Mouse (Mus musculus): ENCODE results near the gene Hectd4.

Hectd4 gene

DNA sequence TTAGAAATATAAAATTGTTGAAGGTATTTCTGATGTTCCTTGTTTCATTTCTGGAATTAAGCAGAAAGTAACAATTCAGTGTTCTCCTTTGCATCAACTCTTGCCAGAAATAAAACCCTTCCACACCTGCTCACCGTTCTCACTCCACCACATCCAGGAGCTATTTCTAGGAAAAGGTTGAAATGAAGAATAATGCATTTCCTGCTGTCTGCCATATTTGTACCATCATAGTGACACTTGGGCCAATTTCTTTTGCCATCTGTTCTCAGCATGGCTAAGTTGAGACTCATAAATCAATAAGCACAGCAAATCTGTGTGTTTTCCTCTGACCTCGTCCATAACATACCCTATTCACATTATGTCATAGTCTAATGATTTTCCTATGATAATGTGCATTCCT lies 18.2 kb downstream of the Hectd4 start:
- DNase-seq: no peak

- no peak for DNase-seq
These were observed 19.8 kb downstream of the Hectd4 start for GRCm38 (mm10) chr5:121239846-121240245.

- no peak for DNase-seq
These were observed 21.2 kb downstream of the Hectd4 start for GRCm38 (mm10) chr5:121241182-121241581.

DNA sequence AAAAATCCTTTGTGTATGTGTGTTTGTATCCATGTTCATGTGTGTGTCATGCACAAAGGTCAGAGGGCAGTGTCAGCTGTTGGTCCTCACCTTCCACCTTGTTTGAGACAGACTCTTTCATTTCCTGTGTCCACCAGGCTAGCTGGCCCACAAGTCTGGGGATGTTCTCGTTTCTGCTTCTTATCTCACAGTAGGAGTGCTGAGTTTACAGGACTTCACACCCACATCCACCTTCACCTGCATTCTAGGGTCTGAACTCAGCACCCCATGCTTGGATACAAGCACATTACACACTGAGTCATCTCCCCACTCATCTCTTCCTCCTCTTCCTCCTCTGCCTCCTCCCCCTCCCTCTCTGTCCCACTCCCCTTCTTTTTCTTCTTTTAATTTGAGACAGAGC lies 22.2 kb downstream of the Hectd4 start:
- no peak for DNase-seq

DNA sequence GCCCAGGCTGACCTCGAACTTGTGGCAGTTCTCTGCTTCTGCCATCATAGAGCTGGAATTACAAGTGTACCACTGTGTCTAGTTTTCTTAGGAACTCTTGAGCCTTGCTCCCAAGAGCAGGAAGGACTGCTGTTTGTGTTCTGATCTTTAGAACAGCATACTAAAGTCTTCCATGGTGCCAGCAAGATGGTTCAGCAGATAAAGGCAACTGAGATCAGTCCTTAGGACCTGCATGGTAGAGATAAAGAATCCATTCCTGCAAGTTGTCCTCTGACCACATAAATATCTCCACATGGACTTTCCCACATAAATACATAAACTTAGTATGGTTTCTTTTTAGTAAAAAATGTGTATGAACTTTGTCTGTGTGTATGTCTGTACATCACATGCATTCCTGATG lies 22.7 kb downstream of the Hectd4 start:
- no peak for DNase-seq

DNA sequence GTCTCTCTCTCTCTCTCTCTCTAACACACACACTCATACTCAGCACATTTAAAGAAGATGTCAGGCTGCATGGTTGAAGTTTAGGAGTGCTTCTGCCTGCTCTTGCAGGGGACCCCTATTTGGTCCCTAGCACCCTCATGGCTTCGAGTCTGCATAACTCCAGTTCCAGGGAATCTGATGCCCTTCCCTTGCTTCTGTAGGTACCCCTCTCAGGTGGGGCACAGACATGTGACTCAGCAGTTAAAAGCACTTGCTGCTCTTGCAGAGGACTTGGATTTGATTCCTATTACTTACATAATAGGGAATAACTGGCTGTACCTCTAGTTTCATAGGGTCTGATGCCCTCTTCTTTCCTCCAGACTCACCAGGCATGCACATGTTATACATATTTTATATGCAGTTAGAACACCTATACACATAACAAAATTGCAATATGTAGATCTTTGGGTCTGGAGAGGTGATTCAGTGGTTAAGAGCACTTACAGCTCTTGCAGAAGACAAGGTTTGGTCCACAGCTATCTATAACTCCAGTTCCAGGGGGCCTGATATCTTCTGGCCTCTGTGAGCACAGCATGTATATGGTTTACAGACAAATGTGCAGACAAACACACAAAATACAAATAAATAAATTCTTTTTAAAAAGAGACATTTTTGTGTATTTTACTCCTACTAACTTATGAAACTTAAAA lies 23.8 kb downstream of the Hectd4 start:
- DNase-seq: no peak

- DNase-seq: no peak
These were observed 24.3 kb downstream of the Hectd4 start for GRCm38 (mm10) chr5:121244365-121244731.

DNA sequence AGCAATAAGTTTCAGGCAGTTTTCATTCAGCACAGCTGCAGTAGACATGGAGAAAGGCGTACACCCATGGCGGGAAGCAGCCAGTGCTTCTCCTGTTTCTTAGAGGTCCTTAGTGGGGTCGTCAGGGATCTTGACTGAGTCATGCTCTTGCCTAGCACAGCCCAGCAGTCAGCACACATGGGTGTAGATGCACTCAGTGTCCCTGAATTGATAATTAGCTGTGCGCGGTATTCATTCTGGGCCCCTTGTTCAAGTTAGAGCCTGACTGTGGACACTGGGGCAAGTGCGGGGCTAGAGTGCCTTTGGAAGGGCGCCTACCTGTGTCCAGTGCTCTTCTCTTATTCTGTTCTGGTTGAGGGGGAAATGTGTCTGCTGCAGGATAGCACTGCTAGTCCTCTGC lies 25.2 kb downstream of the Hectd4 start:
- no peak for DNase-seq

DNA sequence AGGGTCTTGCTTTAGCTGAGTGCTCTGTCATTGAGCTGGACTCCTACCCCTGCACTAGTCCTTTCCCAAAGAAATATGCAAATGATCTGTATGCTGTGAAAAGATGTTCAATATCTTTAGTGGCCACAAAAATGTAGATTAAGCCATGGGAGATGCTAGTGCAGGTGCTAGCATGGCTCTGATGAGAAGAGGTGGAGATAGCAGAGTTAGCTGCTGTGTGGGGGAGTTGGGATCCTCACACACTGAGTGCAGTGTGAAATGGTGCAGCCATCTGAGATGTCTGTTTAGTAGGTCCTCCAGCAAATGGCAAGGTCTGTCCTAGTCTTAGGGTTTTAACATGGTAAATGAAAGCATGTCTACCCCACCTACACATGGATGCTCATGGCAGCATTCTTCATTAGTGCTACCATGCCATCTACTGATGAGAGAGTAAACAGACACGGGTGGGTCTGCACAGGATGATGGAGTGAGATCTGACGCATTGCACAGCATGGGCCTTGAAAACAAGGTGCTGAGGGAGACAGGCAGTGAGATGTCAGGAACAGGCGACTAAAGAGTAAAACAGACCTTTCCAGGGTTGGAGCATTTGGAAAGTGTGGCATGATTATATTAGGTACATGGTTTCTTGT lies 28.9 kb downstream of the Hectd4 start:
- DNase-seq: no peak

DNA sequence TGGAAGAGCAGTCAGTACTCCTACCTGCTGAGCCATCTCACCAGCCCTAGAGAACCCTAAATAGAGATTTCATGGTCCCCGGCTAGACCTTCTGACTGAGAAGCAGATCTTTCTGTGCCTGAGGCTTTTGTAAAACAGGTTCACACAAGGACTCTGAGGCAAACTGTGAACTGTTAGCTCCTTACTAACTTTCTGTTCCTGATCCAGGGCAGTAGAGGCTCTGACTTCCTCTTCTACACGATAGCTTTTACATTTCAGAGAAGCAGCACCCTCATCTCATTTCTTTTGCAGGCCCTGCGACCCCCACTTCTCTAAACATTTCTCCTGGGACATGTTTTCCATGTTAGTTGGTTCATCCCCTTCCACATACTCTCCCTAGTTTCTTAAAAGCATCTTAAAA lies 29.7 kb downstream of the Hectd4 start:
- DNase-seq: no peak

- DNase-seq: no peak
These were observed 31.8 kb downstream of the Hectd4 start for GRCm38 (mm10) chr5:121251813-121252212.

GRCm38 (mm10) chr5:121253816-121254497 lies 33.9 kb downstream of the Hectd4 start:
- DNase-seq: no peak

DNA sequence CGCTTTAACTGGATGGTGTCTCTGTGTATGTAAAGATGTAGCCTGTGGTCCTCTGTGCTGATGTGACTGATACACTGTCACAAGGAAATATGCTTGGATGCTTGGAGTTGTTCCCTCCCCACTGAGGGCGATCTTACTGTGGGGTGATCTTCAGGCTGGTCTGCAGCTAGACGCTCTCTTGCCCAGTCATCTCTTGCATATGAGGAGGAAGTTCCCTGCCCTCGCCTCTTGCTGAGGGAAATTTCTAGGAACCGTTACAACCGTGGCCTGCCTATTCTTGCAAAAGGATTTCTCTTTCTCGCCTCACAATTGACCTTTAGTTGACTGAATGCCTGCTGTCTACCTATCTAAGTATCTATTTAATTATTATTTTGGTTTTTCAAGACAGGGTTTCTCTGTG lies 35.0 kb downstream of the Hectd4 start:
- DNase-seq: no peak

DNA sequence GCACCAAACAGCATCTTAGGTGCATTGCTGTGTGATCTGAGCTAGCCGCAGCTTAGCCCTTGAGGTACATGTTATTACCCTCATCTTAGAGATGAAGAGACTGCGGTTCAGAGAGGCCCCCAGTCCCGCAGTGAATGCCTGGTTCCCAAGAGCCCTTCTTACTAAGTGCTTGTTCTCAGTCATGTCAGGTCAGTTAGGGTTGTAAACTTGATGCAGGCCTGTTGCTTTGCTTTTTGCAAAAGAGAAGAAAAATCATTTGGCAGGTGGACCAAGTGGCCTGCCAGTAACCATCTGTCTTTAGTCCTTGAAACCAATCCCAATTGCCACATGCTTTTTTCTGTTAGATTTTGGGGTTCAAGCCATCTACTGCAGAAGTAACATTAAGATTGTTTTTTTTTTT lies 41.8 kb downstream of the Hectd4 start:
- DNase-seq: no peak

GRCm38 (mm10) chr5:121262415-121262814 lies 42.4 kb downstream of the Hectd4 start:
- no peak for DNase-seq

- DNase-seq: no peak
These were observed 44.6 kb downstream of the Hectd4 start for GRCm38 (mm10) chr5:121264593-121264992.

GRCm38 (mm10) chr5:121266741-121267382 lies 46.8 kb downstream of the Hectd4 start:
- peak in 1 of 2 experiments; percentile 39 for DNase-seq

GRCm38 (mm10) chr5:121271046-121271445 lies 51.0 kb downstream of the Hectd4 start:
- DNase-seq: no peak

DNA sequence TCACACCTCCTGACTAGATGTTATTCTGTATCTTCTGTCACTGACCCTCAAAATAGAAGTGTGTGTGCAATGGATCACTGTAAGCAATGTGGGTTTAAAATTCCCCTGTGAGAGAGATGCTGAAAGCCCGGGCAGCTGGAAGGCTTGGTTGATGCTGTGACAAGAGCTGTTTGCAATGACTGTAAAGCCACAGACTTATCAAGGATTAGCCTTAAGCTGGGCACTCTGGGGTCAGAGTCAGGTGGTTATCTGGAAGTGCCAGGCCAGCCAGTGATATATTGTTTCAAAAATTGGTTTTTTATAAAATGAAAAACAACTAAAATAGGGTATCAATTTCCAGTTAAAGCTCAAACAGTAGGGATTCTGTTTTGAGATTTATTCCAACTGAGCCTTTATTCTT lies 56.8 kb downstream of the Hectd4 start:
- no peak for DNase-seq

DNA sequence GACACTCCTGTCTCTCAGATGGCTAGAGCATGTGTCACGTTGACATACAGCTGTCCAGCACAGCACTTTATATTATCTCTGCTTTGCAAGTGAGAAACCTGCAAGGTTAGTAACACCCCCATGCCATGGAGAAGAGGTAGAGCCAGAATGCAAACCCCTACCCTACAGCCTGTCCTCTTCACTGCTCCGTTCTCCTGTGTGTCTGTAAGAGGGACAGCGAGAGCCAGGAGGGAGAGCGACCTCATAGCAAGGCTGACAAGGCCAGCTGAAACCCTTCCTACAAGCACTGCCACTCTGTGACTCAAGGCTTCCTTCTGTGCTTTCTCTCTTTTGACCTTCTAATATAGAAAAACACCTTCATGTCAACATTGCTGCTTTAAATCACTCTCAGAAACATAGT lies 60.4 kb downstream of the Hectd4 start:
- no peak for DNase-seq

GRCm38 (mm10) chr5:121283051-121283450 lies 63.0 kb downstream of the Hectd4 start:
- no peak for DNase-seq

DNA sequence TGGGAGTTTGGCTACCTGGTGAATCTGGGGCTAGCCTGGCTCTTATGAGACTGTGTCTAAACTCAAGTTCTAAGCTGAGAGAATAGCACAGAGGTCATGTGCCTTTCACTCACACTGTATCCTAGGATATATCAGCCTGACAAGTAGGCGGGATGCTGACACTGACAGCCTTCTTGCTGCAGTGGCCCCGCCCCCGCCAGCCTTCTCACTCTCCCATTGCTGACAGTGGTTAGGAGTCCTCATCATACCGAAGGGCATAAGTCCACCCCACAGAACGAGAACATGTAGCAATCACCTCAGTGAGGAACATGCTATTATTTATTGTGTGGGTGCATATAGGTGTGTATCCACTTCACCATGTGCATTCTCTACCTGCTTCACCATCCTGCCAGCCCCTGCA lies 64.8 kb downstream of the Hectd4 start:
- DNase-seq: no peak

- DNase-seq: no peak
These were observed 67.2 kb downstream of the Hectd4 start for GRCm38 (mm10) chr5:121287213-121287612.

DNA sequence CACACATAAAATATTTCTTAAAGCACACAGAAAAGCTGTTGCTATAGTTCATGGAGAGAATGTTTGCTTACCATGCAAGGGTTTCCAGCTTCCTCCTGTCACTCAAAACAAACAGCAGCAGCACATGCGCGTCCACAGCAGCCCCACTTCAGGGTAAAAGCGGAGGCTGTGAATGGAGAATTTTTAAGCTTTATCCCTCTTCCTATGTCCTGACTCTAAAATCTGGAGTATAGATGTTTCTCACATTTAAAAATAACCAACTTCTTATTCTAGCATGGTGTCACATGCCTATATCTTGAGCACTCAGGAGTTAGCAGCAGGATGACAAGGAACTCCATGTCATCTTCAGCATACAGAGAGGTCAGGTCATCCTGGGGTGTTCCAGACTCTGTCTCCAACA lies 70.3 kb downstream of the Hectd4 start:
- no peak for DNase-seq
